Mouse (Mus musculus) megakaryocyte progenitor cell, adult 5-6 weeks (primary cell): ENCODE measurements around the gene Cldn11. TPM values are rescaled to one million over a fixed set of nuclear protein-coding genes. Genes with fewer than 3 reads are reported as not detected.
"Not testable (repeated sequence)": the region's sequence is repeated elsewhere in the genome, so short reads cannot be mapped to it uniquely, and the experiment has no call there.

ENCODE experiments used
- ATAC-seq: replicated peaks from 2 replicates; pipeline ENCODE4 v1.8.0; 2016; ENCODE audit warnings: mild to moderate bottlenecking, moderate TSS enrichment, inconsistent platforms; ENCODE audit not compliant: poor library complexity
- total RNA-seq, 2 experiments: library from RNA; stranded (forward) in 1 of 2; stranded (reverse) in 1 of 2; fragments of 157-497, 149-512 nt in 1 of 2; fragments of 200-1000 nt in 1 of 2; gene quantifications; 2 replicates each; pipeline versions ENCODE4 v1.2.3 to v1.2.4; 2015 to 2017

Cldn11 gene
- total RNA-seq (2015) (not detected in 2 replicates), total RNA-seq (2017) (not detected in 2 replicates)

DNA sequence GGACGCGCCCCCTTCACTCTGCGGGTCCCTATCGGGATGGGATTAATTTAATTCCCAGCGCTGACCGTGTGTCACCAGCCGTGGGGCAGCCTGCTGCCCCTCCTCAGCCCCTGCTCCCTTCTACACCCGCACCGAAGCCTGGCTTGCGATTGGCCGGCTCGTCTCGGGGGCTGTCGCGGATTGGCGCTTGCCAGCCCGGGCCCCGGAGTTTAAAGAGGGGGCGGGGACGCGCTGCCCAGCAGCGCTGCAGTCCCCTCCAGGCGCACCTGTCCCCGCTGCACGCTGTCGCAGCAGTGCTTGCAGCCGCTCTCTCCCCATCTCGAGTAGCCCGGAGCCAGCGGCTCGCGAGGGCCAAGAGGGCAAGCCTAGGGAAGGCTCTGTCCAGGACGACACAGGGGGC lies at the start of gene Cldn11:
Cldn11 (plus strand) TSS at position 215 of the 400 bp plus-strand sequence.
- peak; percentile 18 for ATAC-seq

DNA sequence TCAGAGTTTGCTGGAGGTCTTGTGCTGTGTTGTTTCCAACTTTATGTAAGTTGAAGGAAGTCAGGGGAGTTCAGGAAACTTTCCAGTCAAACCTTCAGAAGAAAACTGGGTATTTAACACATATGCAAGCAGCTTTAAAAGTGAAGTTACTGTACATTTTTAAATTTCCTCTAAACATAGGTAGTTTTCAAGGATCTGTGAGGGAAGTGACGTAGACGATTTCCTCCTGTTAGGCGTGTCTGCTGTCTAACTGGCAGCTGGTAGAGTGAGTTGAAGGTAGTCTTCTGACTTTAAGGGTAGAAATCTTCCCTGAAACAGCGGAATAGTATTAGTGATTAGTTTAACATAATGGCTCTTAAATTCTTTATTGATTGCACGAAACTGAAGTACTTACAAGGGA lies 49.7 kb upstream of the Cldn11 start:
- ATAC-seq = no peak

DNA sequence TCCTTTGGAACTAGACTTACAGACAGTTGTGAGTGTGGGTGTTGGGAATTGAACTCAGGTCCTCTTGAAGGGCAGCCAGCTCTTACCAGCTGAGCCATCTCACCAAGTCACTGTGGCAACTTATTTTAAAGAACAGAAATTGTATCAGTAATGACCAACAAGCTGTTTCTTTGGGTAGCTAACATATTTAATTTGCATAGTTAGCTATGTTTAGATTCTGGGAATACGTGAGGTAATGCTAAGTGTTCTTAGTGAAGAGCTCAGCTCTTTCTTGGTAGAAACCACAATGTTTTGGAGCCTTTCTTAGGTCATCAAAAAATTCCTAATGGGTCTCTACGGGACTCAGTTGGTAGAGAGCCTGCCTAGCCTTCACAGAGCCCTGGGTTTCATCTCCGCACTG lies 48.9 kb upstream of the Cldn11 start:
- ATAC-seq = no peak

DNA sequence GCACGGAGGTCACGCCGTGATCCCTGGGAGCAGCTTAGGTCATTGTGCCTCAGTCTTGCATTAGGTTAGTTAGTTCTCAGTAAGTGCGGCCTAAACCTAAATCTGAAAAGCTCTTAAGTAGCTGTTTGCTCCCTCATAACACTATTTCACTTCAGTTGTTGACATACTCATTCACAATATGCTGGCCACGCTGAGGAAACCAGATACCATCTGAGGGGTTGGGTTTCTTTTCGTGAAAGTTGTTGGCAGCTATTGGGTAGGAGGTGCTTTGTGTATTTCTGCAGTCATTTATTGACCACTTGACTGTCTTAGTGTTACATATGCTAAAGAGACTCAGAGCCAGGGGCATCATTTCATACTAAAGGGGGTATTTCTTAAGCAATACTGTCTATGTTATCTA lies 44.8 kb upstream of the Cldn11 start:
- no peak; the same call in 1 of the 2 replicates for ATAC-seq

DNA sequence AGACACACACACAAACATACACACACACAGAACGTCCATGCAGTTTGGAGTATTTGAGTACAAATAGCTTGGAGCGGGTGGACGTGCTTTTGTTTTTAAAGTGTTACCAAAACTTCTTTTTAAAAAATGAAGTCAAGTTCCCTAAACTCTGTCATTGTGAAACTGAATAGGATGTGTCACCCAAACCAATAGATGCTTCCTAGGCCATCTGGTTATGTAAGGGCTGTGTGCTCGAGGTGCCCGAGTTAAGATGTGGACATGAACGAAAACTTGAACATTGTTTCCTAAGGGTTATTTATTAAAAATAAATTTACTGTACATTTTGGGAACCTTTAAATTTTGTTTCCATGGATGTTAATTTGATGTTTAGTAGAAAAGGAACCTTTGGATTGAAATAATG lies 43.1 kb upstream of the Cldn11 start:
- peak; percentile 90 for ATAC-seq

DNA sequence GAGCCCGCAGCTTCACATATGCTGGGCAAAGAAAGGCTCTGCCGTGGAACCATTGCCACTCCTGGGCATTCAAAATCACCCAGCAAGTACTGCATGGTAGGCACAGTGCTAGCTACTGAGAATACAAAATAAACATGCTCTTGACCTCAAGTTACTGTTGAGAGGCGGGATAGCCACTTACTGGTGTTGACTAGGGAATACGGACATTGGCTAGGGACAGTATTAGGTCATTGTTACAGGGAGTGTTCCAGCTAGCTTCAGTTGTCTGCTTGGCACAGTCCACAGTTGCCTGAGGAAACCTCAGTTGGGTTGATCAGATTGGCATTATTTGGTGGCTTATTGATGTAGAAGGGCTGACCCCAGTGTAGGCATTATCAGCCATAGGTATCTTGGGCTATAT lies 42.0 kb upstream of the Cldn11 start:
- ATAC-seq = no peak

DNA sequence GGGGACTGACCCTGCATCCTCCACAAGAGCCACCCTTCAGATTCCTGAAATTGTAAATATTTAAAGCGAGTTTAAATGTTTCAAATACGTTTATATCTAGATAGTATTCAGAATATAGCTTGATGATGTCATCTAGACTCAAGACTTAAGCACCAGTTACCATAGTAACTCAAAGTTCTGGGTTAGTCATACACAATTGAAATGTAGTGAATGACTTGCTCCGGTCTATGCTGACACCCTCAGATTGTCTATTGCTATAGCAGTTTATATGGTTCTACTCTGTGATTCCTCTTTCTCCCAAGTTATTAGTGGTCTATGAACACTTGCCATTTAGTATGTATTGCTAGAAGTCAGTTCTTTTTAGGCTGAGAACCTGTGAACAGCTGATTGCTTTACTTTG lies 40.6 kb upstream of the Cldn11 start:
- ATAC-seq = peak; percentile 61

DNA sequence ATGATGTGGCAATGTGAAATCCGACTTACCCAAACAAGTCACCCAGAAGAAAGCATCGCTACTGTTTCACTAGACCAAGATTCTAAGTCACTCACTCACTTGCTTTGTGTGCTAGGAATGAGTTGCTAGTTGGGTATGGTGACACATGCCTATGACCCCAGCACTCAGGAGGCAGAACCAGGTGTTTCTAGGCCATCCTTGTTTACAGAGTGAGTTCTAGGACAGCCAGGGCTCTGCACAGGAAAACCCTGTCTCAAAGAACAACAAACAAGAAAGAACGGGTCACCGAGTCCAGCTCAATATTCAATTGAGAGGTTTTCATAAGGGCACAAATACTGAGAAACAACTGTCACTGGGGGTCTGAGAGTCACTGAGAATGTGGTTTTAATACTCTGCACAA lies 26.6 kb upstream of the Cldn11 start:
- ATAC-seq = no peak

DNA sequence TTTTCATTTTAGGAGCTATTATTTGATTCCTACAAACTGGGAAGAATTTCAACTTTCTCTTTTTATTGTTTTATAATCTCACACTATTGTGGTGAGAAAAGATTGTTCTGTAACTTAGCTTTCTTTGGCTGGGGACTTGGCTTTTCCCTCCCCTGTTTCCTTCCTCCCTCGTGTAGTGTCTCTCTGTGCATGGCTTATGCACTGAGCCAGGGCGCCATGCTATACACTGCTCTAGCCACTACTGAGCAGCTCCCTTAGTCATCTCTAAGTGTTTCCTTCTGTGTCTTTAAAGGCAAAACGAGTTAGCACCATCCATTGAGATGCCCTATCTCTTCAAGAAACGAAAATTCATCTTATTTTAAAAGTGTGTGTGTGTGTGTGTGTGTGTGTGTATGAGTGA lies 23.4 kb upstream of the Cldn11 start:
- no peak for ATAC-seq

DNA sequence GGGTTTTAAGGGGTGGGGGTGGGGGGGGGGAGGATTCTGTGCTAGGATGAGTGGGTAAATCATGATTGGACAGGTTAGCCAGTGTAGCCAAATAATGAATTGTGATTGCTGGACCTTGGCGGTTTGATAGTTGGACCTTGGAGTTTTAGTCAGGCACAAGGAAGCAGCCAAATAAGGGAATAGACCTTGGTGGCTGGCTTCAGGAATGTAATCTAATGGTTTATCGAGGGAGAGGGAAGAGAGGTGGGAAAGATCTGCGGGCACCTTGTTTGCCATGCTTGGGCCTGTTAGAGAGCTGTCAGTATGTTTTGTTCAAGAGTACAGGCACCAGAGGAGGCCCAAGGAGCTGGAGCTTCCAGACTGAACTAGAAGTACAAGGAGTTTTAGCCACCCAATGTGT lies 22.9 kb upstream of the Cldn11 start:
- no peak for ATAC-seq

DNA sequence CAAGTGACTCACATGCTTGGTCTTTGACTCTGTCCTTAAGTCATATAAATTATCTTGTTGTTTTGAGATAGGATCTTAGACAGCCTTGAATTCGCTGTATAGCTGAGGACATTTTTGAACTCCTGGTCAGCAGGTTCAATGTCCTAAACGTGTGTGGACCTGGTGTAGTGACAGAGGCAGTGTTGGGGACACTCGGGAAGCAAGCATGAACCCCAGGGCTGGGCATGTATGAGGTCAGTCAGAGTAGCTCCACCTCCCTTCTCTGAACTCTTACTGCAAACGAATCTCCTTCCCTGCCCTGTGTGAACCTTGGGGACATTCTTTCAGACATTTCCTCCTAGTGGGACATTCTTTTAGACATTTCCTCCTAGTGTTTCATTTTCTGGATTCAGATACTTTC lies 20.0 kb upstream of the Cldn11 start:
- ATAC-seq = no peak

DNA sequence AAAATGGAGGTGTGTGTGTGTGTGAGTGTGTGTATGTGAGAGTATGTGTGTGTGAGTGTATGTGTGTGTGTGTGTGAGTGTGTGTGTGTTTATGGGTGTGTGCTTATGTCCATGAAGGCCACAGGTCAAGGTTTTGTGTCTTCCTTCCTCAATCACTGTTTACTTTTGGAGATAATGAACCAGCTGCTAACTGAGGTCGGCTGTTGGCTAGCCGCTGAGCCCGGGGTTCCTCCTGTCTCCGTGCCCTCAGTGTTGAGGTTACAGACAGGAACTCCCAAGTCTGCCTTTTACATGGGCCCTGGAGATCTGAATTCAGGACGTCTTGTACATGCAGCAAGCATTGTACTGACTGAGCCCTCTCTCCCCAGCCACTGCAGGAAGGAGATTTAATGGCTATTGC lies 16.1 kb upstream of the Cldn11 start:
- peak; percentile 41 for ATAC-seq

DNA sequence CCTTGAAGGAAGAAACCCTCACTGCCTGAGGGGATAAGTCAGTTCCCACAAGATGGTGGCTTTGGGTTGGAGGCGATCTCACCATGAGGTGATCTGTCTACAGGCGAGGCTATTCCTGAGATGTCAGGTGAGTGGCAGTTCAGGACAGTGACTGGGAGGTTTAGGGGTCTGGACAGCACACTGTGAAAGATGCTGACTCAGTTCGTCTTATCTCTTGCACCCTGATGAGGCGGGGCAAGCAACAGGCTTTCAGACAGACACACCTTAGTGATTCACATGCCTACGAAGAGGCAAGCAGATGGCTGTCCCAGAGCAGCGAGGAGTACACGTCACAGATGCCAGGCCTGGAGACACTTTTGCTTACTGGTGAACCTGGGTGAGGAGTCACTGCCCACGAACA lies 15.5 kb upstream of the Cldn11 start:
- ATAC-seq = peak; percentile 33; the same call in 1 of the 2 replicates

DNA sequence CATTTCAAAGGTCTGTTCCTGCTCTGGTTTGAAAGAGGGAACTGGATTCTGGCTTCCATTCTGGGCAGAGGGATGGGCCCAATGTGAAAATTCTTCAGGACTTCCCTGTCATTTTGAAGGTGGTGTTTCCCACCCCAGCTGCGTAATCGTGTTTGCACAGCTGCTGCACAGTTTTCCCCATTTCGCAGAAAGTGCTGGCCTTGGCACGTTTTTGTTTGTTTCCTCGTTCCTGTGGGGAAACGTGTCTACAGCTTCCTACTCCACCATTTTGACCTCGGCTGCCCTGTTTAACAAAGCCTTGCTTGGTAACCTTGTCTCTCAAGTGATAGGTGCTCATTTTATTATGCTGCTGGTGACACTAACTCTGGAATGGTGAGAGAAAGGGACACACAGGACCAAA lies 15.0 kb upstream of the Cldn11 start:
- ATAC-seq = no peak

DNA sequence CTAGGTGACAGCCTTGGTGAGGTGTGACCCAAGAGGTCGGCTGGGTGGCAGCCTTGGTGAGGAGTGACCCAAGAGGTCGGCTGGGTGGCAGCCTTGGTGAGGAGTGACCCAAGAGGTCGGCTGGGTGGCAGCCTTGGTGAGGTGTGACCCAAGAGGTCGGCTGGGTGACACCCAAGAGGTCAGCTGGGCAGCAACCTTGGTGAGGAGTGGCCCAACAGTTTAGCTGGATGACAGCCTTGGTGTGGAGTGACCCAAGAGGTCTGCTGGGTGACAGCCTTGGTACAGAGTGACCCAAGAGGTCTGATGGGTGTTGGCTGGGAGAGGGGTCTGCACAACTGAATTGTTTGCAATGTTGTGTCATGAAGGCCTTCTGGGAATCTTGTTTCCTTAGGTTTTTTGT lies 13.1 kb upstream of the Cldn11 start:
- ATAC-seq = not testable (repeated sequence)

DNA sequence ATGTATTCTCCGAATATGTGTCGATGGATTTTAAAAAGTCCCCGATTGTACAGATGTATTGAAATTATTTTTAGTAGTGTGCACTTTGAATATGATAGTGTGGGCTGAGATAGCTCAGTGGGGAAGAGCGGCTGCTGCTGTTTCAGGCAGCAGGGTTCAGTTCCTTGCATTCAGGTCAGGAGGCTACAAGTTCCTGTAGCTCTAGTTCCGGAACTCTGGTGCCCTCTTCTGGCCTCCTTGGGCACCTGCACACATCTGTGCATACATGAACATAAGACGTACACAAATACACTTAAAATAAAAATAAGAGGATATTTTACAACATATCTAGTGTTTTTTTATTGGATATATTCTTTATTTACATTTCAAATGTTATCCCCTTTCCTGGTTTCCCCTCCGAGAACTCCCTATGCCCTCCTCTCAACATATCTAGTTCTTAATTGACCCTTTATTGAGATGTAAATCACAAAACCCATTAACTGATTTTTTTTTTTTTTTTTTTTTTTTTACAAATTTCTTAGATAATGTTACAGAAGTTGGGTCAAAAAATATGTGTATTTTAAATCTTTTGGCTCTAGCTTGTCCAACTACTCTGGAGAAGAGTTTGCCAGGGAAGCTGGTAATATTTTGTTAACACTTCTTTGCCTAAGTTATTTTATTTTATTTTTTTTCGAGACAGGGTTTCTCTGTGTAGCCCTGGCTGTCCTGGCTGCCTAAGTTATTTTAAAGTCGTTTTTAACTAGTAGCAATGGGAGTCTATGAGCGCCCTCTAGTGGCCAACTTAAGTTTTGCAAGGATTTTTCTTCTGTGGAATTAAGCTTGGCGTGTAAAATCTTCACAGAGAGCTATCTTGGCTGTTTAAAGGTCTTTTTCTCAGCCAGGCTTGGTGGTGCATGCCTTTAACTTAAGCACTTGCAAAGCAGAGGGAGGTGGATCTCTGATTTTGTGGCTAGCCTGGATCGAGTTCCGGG lies 11.0 kb upstream of the Cldn11 start:
- peak; percentile 75 for ATAC-seq

DNA sequence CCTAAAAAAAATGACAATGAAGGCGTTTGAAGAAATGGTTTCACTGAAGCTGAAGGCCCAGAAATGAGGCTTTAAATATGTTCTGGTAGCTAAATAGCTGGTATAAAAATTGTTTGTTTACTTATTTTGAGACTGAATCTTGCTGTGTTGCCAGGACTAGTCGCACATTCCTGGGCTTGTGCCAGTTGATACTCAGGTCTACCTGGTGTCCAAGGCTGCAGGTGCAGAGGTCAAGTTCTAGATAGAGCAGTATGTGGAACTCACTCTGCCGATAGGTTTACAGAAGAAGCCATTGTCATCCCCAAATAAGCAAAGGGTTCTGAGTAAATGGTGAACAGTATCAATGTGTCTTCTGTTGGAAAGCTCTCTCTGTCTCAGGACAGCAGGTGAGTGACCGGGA lies 8.1 kb upstream of the Cldn11 start:
- no peak for ATAC-seq

DNA sequence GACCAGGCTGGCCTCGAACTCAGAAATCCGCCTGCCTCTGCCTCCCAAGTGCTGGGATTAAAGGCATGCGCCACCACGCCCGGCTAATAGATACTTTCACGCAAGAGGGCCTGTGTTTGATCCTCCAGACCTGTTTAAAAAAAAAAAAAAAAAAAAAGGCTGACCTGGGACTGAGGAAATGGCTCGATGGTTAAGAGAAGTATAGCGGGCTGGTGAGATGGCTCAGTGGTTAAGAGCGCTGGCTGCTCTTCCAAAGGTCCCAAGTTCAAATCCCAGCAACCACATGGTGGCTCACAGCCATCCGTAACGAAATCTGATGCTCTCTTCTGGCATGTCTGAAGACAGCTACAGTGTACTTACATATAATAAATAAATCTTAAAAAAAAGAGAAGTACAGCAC lies 4.5 kb upstream of the Cldn11 start:
- not testable (repeated sequence) for ATAC-seq

DNA sequence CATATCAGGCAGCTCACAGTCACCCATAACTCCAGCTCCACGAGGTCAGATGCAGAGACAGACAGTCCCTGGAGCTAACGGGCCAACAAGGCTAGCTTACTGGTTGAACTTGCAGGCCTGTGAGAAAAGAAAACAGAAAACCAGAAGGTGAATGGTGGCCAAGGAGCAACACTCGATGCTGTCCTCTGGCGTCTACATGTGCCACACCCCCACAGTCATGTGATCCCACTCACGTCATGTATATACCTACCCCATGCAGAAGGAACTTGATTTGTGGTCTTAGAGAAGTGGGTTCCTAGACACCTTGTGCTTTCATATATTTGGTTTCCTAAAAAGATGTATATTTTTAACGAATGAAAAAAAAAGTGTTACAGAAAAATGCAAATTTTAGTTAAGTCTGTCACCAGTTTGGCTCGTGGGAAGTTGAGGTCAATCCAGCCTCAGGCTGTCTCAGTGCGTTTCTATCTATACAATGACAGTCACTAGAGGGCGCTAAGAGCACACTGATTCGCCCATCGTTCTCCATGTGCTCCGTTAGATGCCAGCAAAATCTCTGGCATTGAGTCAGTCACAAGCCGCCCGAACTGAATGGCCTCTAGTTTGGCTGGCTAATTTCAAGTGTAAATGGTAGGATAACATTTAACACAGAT lies 4.0 kb upstream of the Cldn11 start:
- ATAC-seq = peak; percentile 96

DNA sequence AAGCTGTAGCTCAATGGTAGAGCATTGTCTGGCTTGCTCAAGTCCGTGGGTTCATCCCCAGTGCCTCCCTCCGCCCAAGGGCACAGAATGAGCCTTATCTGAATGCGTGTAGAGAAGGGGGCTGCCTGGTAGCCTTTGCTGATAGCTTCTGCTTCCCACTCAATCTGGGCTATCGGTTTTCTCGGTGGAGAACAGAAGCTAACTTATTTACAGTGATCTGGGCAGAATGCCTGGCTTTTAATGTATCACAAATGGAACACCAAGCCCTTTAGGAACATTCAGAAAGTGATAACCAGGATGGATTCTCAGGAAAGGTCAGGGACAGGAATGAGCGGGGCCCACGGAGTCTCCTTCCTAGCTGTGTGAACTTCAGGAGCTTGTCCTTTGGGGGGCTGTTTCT lies 1.1 kb upstream of the Cldn11 start:
- ATAC-seq = no peak

DNA sequence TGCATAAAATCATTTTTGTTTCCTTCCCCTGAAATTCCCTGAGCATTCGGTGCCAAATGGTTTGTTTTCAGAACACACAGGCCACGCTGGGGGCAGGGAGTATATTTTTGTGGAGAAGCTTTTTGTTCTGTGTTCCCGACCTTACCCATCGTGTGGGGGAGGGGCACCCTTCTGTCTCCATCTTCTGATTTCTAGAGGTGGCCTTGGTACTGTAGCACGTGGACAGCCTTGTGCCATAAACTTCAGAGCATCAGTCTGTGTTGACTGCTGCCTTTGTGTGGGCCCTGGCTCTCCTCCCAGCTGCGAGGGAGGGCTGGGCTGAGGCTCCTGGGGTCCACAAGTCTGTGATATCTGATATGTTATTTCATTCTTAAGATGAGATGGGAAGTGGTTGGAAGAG lies 2.4 kb downstream of the Cldn11 start:
- no peak for ATAC-seq

DNA sequence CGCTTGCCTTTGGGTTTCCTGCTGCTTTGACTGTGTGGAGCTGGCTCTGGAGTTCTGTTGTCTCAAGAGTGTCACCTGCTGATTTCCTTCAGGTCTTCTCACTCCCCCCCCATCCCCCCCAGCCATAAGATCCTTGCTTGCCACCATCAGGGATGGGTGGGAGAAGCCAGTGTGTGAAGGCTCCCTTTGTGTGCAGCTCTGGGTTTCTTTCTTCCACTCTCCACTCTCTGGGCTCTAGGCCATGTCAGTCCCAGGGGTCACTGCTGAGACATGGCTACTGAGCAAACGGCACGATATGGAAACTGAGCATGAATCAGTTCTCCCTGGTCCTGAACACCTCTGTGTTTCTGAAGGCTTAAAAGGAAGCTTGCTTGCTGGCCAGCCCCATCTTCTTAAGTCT lies 6.4 kb downstream of the Cldn11 start:
- ATAC-seq = no peak
